Mouse (Mus musculus) hindbrain, embryonic 11.5 days (tissue): Measurements from ENCODE around the gene Eef1a2. TPM values are rescaled to one million over a fixed set of nuclear protein-coding genes. Genes with fewer than 3 reads are reported as not detected.

Experiments
- ATAC-seq: fragments of 200-750 bp; cut with Nextera tagmentation; 2 replicates; pipeline ENCODE4 v1.8.0; 2017; ENCODE audit warnings: mild to moderate bottlenecking, moderate TSS enrichment, moderate library complexity; ENCODE audit not compliant: low FRiP score
- DNase-seq: peaks from one replicate; pipeline ENCODE4 v3.0.0-alpha.2; 2015; ENCODE audit warnings: low spot score
- H3K27ac ChIP-seq: fragments of 300-500 bp; sonication (generic); 2 replicates; pipeline ENCODE4 v1.5.1; 2014; ENCODE audit warnings: mild to moderate bottlenecking, low read depth, low read length
- H3K27me3 ChIP-seq: fragments of 300-500 bp; sonication (generic); 2 replicates; pipeline ENCODE4 v1.6.1; 2014; ENCODE audit warnings: mild to moderate bottlenecking, low read length, moderate library complexity, mixed read lengths; ENCODE audit not compliant: control insufficient read depth, insufficient read depth
- H3K36me3 ChIP-seq: fragments of 300-500 bp; sonication (generic); 2 replicates; pipeline ENCODE4 v1.6.1; 2014; ENCODE audit warnings: mild to moderate bottlenecking, low read length, moderate library complexity, mixed read lengths; ENCODE audit not compliant: control insufficient read depth, insufficient read depth
- H3K4me1 ChIP-seq: fragments of 300-500 bp; sonication (generic); replicated peaks from 2 replicates; pipeline ENCODE4 v1.6.1; 2014; ENCODE audit warnings: low read length, mixed read lengths; ENCODE audit not compliant: control insufficient read depth, insufficient read depth
- H3K4me2 ChIP-seq: fragments of 300-500 bp; sonication (generic); replicated peaks from 2 replicates; pipeline ENCODE4 v1.6.1; 2014; ENCODE audit warnings: mild to moderate bottlenecking, low read depth, low read length
- H3K4me3 ChIP-seq: fragments of 300-500 bp; sonication (generic); 2 replicates; pipeline ENCODE4 v1.5.1; 2014; ENCODE audit warnings: low read depth, low read length
- H3K9ac ChIP-seq: fragments of 300-500 bp; sonication (generic); 2 replicates; pipeline ENCODE4 v1.6.1; 2014; ENCODE audit warnings: low read depth, low read length
- H3K9me3 ChIP-seq: fragments of 300-500 bp; sonication (generic); 2 replicates; pipeline ENCODE4 v1.6.1; 2016; ENCODE audit warnings: low read length; ENCODE audit not compliant: control insufficient read depth
- WGBS: fragments of 180-500 bp; shearing (Covaris S2); extraction: QIAGEN DNeasy Blood & Tissue Kit; methylation state at CpG from one replicate; pipeline ENCODE4 v1.1.7; 2014; 5-methylcytosine and 5-hydroxymethylcytosine counted together
- polyA plus RNA-seq: library from polyadenylated mRNA; unstranded; fragments of >200 nt; fragmentation: Nextera tagmentation; extraction: Ambion mirVana; gene quantifications from 2 replicates; pipeline ENCODE4 v1.2.1, GENCODE M21; 2014

Eef1a2 gene
- polyA plus RNA-seq, 1 experiment from 2014 or later = 1.5 TPM

DNA sequence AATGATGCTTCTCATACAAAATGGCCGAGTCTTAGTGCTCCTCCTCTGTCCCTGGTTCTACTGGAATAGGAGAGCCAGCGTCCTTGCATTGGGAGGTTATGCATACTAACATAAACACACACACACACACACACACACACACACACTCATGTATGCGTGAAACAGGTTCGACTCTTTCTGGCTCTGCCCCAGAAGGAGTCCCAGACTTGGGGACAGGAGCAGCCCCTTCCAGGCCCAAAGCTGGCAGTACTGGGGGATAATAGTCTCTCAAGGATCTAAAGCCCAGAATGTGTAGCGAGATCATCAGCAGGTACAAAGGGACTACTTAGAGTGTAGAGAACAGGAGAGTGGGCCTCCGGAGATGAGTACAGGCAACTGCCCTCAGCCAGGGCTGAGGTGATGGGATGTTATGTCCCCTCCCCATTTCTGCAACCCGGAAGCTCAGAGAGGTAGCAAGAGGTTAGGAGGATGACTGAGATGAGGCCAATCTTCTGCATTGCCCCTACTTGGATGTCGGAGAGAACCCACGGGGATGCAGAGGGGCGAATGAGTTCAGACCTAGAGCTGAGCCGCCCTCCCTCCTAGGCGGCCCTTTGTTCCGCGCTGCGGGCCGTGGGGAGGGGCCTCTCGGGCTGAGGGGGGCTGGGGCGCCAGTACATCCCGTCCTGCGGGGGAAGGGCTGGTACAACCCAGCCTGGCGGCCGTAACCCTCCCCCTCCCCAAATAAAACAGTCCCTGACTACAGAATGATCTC, 22.8 kb downstream of the Eef1a2 start:
- no peaks in the 10 kb centered on the region for H3K36me3 ChIP-seq
- peak overlapping the region; percentile 85 for H3K4me2 ChIP-seq
- H3K27ac ChIP-seq = peak overlapping the region; percentile 89
- peak overlapping the region; percentile 68 for H3K4me3 ChIP-seq
- H3K4me1 ChIP-seq = no peaks in the 10 kb centered on the region; the same call in 1 of the 2 replicates
- H3K27me3 ChIP-seq = peaks cover 32% of the 10 kb centered on the region
- peak; percentile 89 for ATAC-seq
- DNase-seq = no peak
- 8% methylated on average over 22 of the region's 22 CpGs for WGBS
- no peaks in the 10 kb centered on the region for H3K9me3 ChIP-seq
- peak overlapping the region; percentile 76 for H3K9ac ChIP-seq

DNA sequence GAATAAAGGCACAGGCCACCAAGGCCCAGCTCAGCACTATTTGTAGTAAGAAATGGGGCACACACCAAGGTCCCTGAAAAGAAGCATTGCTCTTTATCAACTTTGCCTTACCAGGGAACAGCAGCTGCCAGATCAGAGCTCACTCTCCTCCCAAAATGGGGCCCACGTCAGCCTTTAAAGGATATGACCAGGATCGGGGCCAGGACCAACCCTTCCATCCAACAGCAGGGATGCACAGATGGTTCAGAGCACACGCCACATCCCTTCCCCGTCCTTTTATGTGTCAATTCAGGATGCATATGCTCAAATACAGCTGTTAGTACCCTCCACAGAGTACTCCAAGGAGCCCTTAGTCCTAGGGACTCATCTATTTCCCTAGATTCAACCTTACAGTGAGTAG, 26.6 kb downstream of the Eef1a2 start:
- Histone ChIP-seq H3K4me3 (no peak overlapping the region), H3K9me3 (no peaks in the 10 kb centered on the region), H3K27ac (no peak overlapping the region), H3K9ac (no peak overlapping the region), H3K4me1 (no peaks in the 10 kb centered on the region; the same call in 1 of the 2 replicates), H3K27me3 (peaks cover 16% of the 10 kb centered on the region), H3K4me2 (no peak overlapping the region), H3K36me3 (no peaks in the 10 kb centered on the region)
- ATAC-seq = no peak
- WGBS = 69% methylated on average over 4 of the region's 4 CpGs
- DNase-seq = no peak

GRCm38 (mm10) chr2:181128963-181129362, 27.9 kb downstream of the Eef1a2 start:
- DNase-seq (no peak), ATAC-seq (no peak)
- no peaks in the 10 kb centered on the region for H3K36me3 ChIP-seq
- no peaks in the 10 kb centered on the region for H3K4me1 ChIP-seq
- no peaks in the 10 kb centered on the region for H3K9me3 ChIP-seq
- no peak overlapping the region for H3K4me3 ChIP-seq
- H3K9ac ChIP-seq = no peak overlapping the region
- H3K27ac ChIP-seq = no peak overlapping the region
- H3K4me2 ChIP-seq = no peak overlapping the region
- WGBS = 87% methylated on average over 4 of the region's 4 CpGs
- H3K27me3 ChIP-seq = peaks cover 4% of the 10 kb centered on the region; the same call in 1 of the 2 replicates

- no peaks in the 10 kb centered on the region for H3K36me3 ChIP-seq
- H3K27me3 ChIP-seq = no peaks in the 10 kb centered on the region
- H3K4me2 ChIP-seq = no peak overlapping the region
- H3K9ac ChIP-seq = no peak overlapping the region
- no peak for DNase-seq
- H3K4me3 ChIP-seq = no peak overlapping the region
- no peak overlapping the region for H3K27ac ChIP-seq
- no peaks in the 10 kb centered on the region for H3K4me1 ChIP-seq
- 32% methylated on average over 3 of the region's 3 CpGs for WGBS
- no peaks in the 10 kb centered on the region for H3K9me3 ChIP-seq
- ATAC-seq = no peak
Observed at GRCm38 (mm10) chr2:181127786-181128185, 29.0 kb downstream of the Eef1a2 start.

- 53% methylated on average over 7 of the region's 7 CpGs for WGBS
- no peaks in the 10 kb centered on the region for H3K27me3 ChIP-seq
Observed at GRCm38 (mm10) chr2:181125726-181126455, 30.9 kb downstream of the Eef1a2 start.

DNA sequence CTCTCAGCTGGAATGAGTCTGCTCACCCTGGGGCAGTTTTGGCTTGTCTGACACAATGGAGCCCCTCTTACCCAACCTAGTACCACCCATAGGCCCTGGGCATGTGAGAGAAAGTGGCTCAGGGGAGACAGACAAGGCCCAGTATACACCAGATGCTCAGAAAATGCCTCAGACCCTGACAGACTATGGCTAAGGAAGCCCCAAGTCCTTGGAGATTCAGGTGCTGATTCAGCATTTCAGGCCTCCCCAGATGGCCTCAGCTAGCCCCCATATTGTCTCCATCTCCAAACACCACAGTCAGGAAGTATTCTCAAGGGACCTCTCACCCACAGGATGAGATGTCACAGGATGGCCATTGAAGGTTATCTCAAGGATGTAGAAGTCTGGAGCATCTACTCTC, 34.2 kb downstream of the Eef1a2 start:
- DNase-seq = no peak
- Histone ChIP-seq H3K9me3 (no peaks in the 10 kb centered on the region), H3K4me2 (no peak overlapping the region), H3K27me3 (no peaks in the 10 kb centered on the region), H3K27ac (no peak overlapping the region), H3K4me3 (no peak overlapping the region), H3K36me3 (no peaks in the 10 kb centered on the region), H3K9ac (no peak overlapping the region), H3K4me1 (peaks cover 4% of the 10 kb centered on the region; the same call in 1 of the 2 replicates)
- ATAC-seq = no peak

More at GRCm38 (mm10) chr2:181125726-181126455, 30.9 kb downstream of the Eef1a2 start:
- H3K27ac ChIP-seq = no peak overlapping the region
- H3K36me3 ChIP-seq = no peaks in the 10 kb centered on the region
- no peaks in the 10 kb centered on the region for H3K9me3 ChIP-seq
- peaks cover under 1% of the 10 kb centered on the region; the same call in 1 of the 2 replicates for H3K4me1 ChIP-seq
- DNase-seq (no peak), ATAC-seq (no peak)
- H3K9ac ChIP-seq = no peak overlapping the region
- H3K4me2 ChIP-seq = no peak overlapping the region
- H3K4me3 ChIP-seq = no peak overlapping the region

GRCm38 (mm10) chr2:181120922-181121449, 35.8 kb downstream of the Eef1a2 start:
- peak overlapping the region; percentile 73 for H3K27ac ChIP-seq
- H3K9ac ChIP-seq = no peak overlapping the region
- H3K4me2 ChIP-seq = no peak overlapping the region
- ATAC-seq = peak; percentile 75
- no peak overlapping the region for H3K4me3 ChIP-seq
- no peaks in the 10 kb centered on the region for H3K27me3 ChIP-seq
- 75% methylated on average over 4 of the region's 4 CpGs for WGBS
- H3K9me3 ChIP-seq = no peaks in the 10 kb centered on the region
- peaks cover 4% of the 10 kb centered on the region; the same call in 1 of the 2 replicates for H3K4me1 ChIP-seq
- DNase-seq = peak; percentile 73
- no peaks in the 10 kb centered on the region for H3K36me3 ChIP-seq

- peaks cover 4% of the 10 kb centered on the region; the same call in 1 of the 2 replicates for H3K4me1 ChIP-seq
Observed at GRCm38 (mm10) chr2:181119952-181120351, 36.9 kb downstream of the Eef1a2 start.

More at GRCm38 (mm10) chr2:181119952-181120351, 36.9 kb downstream of the Eef1a2 start:
- Histone ChIP-seq H3K4me3 (no peak overlapping the region; the same call in 1 of the 2 replicates), H3K9me3 (no peaks in the 10 kb centered on the region), H3K4me2 (no peak overlapping the region), H3K27ac (peak overlapping the region; percentile 73), H3K9ac (no peak overlapping the region; the same call in 1 of the 2 replicates), H3K27me3 (no peaks in the 10 kb centered on the region), H3K36me3 (no peaks in the 10 kb centered on the region)
- ATAC-seq (0 out of 2 replicates have a peak, but pooled peaks have one; percentile 25), DNase-seq (no peak)
- 28% methylated on average over 10 of the region's 10 CpGs for WGBS
